Mouse (Mus musculus): ENCODE measurements around the gene Sh3pxd2a.

- TF ChIP-seq CTCF (IDR thresholded peaks at IDR 0.05; ENCODE audit: borderline replicate concordance, insufficient read depth, low read length) = no peak
- no peak for TF ChIP-seq POLR2A (IDR thresholded peaks at IDR 0.05; ENCODE audit: low read depth, low read length)
Measured at GRCm38 (mm10) chr19:47452211-47452610, 12.0 kb downstream of the Sh3pxd2a start.
